Mouse (Mus musculus): ENCODE data around the gene Pgf.
A peak's percentile ranks its signal among the peaks of the same experiment; 100 is the strongest.
"Not testable (repeated sequence)": the region's sequence is repeated elsewhere in the genome, so short reads cannot be mapped to it uniquely, and the experiment has no call there.

Gene Pgf

DNA sequence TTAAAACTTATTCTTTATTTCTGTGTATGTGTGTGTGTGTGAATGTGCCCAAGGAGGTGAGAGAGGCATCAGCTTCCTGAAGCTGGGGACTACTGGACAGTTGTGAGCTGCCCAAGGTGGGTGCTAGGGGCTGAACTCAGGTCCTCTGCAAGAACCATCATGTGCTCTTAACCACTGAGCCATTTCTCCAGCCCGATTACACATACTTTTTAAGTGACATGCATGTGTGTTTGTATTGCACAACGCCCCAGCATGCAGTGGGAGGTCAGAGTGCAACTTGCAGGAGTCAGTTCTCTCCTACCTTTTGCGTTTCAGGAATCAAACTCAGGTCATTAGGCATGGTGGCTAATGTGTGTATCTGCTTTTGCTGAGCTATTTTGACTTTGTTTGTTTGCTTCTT, 24.6 kb downstream of the Pgf start:
- no peak for DNase-seq

DNA sequence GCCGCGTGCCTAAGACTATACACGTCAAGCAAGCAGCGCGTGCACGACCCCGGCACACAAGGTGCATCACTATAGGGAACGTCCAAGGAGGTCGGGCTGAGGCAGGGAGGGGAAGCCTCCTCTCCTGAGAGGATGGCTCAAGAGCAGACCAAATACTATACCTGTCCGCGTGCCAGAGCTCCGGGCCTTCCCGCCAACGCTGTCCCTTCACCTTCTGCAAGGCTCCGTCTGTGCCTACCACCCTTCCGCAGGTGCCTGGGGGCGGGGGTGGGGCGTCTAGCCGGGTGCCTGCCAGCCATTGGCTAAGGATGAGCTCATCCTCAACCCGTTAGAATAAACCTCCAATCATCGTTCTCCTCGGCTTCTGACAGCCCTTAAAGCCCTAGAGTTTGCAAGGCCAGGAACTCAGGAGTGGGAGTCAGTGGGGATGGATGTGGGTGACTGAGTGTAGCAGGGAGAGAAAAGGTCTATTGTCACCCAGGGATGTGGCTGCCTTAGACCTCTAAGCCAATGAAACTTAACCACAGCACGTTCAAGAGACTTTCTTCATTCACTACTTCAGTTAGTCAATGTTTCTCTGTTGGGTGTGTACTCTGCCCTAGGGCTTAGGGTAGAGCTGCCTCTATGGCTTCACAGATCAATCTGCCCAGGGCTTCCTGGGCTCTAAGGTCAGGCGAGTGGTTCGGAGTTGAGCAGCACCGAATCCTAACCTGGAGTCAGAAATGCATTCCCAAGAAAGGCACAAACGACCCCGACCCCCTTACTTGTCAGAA, 26.4 kb downstream of the Pgf start, which contains the start of gene Rps6kl1:
Gene Rps6kl1 (minus strand): TSS at position 263 of the 773 bp plus-strand sequence.
- peak; percentile 85 for DNase-seq

DNA sequence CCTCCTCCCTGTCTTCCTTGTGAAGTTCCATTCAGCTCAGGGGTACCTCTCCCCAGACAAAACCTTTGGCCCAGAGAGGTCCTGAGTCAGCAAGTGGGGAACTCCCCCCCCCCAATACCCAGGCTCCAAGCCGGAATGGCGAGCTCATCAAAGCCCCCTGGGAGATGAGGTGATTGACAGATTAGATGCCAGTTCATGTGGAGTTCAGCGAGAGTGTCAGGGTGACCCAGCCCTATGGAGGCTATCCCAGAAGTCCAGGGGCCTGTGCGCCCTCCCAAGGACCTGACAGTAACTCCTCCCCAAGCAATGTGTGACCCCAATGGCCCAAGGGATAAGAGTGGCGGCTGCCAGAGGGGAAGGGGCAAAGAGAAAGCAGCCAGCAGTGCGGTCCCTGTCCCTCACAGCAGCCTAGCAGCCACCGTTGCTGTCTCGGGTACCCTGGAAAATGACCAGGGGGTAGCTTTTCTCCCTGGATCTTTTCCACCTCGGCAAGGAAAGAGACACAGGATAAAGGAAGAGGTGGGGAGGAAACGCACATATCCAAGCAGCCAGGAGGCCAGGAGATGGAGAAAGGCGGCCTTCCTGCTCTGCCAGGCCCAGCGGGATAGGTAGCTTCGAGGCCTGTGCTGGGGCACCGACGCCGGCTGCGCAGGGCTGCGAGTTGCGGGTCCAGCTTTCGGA, 27.1 kb downstream of the Pgf start:
- DNase-seq: no peak

DNA sequence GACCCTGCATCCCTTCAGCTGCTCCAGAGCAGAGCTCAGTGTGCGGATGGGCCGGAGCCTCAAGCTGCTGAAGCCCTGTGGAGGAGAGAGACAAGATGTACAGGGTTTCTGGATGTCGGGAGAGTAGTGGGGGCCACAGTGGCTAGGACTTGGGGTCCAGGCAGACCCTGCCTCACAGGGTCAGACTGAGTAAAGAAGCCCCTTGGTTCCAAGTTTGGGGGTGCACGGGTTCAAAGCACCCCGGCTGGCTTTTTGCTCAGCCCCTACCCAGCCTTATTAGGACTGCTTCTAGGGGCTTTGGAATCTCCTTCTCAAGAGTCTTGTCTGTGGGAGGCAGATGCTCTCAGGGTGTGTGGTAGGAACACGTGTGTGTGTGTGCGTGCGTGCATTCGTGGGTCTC, 30.7 kb downstream of the Pgf start:
- no peak for DNase-seq

DNA sequence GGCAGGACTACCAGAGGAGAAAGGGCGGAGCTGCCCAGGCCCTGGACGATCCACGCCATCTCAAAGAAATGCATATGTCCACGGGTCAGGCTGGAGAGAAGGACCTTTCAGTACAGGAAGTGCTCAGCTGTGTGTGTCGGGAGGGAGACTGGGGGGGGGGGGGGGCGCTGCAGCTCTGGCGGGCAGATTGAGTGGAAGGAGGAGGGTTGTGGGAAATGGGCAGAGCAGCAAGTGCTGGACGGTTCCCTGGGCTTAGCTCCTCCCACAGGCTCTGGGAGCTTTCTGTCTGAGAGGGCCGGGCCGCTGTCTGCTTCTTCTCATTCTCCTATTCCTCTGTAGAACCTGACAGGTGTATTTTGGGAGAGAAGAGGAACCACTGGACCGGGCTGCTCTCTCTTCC, 31.2 kb downstream of the Pgf start:
- DNase-seq: no peak

DNA sequence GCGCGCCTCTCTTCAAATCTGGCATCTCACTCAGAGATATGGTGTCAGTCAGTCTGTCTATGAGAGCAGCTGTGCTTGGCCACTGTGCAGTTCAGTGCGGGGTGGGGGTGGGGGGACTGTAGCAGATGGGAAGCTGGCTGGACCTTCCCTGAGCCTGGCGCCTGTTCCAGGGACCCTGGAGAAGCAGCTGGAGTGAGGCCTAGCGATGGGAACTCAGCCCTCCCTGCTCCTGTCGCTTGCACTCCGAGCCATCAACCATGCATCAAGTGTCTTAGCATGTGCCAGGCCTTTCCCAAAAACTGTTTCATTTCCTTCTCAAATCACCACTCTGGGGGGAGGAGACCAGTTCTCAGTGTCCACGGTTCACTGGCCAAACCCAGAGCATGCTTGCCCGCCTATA, 32.0 kb downstream of the Pgf start:
- no peak for DNase-seq

DNA sequence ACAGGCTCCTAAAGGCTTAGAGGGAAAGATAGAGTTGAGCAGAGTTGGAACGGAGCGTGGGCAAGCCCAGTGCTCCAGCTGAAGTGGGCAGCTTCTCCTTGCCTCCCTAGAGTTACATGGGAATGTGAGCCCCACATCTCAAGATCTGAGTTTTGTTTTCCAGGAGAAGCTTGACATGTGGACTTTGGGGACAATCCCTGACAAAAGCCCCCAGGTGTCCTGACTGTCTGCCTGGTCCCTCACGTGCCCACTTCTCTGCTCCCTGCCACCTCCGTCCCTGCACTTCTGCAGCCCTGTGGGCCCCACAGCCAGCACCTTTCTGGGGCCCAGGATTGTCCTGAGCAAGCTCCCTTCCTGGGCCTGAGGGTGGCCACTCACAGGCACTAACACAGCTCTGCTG, 32.8 kb downstream of the Pgf start:
- no peak for DNase-seq

DNA sequence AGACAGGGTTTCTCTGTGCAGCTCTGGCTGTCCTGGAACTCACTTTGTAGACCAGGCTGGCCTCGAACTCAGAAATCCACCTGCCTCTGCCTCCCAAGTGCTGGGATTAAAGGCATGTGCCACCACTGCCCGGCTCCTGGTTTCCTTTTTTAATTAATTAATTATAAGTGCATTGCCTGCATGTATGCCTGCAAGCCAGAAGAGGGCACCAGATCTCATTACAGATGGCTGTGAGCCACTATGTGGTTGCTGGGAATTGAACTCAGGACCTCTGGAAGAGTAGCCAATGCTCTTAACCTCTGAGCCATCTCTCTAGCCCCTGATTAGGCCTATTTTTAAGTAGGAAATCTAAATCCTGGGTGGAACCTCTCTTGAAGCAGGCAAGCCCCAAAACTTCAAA, 33.3 kb downstream of the Pgf start:
- DNase-seq: not testable (repeated sequence)

DNA sequence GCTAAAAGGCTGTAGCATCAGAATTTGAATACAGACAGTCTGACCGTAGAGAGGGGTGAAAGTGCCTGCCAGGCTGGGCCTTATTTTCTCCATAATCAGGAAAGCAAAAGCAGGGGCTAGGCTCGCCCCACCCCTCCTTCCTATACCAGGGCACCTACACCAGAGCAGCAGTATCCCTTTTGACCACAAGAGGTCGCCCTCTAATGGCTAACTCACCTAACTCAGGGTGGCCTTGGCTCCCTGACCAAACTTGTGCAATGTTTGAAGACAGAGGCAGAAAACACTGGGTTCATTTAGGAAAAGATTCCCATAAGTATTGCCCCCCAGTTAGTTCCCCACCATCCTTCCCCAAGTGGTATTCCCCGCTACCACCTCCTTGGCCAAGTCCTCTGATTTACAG, 34.8 kb downstream of the Pgf start:
- peak; percentile 83 for DNase-seq

DNA sequence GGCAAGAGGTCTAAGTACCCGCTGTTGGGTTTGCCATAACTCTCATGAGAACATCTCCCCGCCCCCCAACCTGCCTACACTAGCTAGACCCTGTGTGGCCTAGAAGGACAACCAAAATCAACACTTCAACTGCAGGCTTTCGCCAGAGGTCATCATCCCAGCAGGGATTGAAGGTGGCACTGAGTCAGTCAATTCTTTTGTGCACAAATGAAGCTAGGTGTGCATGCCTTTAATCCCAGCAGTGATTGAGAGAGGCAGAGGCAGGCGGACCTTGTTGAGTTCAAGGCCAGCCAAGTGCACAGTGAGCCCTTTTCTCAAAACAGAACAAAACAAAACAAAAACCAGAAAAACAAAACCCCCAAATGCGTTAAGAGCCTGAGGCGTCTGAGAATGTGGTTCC, 36.5 kb downstream of the Pgf start:
- no peak for DNase-seq

DNA sequence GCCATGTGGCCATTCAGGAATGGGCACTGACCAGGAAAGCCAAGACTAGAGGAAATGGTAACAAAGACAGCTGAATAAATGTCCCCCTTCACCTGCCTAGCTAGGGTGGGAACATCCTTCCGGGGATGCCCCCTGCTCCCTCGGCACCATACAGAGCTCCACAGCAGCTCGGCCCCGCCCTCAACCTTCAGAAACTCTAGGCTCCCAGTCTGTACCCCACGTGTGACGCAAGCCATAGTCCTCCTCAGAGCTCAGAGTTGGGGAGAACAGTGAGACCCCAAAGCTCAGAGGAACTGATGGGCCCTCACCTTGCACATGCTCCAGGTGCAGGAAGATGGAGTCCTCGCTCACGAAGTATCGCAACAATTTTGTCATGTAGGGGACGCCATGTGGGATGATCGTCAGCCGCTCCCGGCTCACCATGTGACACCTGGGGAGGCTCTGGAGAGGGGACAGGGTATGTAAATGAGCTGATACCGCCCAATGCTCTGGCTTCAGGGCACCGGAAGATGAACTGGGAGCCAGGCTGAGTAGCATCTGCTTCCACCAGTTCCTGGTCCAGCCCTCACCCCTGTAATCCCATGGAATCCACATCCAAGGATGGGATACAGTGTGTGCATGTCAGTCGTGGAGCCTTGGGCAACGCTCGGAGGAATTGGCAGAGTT, 37.4 kb downstream of the Pgf start:
- DNase-seq: no peak

DNA sequence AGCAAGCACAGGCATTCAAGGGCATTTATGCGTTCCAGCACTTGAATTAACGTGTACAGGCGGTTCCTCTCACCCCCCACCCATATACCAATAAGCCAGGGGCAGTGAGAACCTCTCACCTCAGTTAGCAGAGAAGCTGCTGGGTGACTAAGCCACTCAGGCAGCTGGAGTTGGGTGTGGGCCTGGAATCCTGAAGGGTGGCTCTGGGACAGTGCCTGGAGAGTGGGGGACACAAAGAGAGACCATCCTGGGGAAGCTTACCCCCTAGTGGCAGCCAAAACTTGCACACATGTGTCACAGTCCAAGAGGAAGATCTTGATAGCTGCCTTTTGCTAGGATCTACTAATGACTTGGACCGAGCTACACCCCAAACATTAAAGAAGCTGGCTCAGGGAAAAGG, 41.0 kb downstream of the Pgf start:
- no peak for DNase-seq

DNA sequence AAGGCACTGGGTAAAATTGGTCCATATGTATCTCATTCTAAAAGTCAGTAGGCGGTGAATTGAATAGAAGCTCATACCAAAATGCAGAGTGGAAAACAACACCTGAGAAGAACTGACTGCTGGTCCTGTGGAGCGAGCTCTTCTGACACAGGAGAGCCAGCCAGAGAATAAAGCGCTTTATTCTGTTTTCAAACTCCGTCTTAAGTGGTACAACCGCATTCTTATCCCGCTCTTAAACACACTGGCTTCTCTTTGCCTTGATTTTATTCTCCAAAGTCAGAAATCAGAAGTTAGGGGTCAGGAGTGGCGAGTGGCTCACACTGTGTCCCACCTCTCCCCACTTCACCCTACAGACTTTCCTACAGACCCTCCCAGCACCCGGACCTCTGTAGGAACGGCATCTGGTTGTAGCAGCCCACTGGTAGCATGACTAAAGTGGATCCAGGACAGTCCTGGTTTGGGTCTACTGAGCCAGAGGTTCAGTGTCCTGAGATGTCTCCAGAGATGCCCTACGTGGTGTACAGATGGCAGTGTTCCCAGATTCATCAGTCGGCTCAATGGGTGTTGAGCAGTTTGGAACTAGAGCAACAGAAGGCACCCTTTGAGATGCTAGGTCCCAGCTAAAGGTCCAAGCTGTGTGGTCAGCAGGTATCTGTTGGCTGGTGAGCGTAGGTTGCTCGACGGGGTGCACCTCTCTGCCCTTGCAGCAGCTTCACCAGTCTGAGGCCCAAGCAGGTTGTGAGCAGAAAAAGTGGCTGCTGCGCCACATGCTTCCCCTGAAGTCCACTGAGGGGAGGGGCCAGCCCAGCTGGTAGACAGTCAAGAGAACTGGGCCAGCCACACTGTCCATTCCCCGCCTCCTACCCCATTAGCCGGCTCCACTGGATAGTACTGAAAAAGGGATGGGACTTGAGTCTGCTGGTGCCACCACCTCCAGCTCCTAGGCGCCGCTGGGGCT, 41.8 kb downstream of the Pgf start:
- no peak for DNase-seq

DNA sequence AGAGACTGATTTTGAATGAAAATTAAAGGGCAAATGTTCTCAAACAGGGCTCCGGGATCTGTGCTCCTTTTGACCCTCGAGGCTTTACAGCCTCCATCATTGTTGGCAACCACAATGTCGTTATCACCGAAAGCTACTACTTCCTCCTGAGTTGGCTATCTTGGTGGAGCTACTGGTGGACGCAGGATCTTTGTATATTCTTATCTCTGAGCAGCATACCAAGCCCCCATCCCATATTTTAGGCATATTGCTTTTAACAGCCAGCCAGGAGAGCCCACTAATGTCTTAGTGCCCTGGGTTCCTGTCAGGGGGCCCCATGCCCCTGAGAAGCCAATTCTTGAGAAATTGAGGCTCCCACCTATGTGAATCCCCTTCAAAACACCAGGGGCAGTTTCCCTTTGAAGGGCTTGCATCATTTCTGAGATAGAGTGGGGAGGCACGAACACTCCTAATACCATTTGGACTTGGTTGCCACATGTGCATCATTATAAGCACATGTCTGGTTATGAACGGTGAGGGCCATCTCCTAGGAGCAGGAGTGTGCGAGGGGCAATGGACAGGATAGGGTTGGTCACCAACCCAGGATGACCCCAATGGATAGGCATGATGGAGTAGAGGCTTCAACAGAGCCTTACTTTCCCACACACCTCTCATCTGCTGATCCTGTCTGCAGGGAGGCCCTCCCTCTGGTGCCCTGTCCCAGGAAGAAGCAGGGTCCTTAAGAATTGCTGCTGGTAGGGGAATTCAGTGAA, 43.4 kb downstream of the Pgf start:
- DNase-seq: no peak

DNA sequence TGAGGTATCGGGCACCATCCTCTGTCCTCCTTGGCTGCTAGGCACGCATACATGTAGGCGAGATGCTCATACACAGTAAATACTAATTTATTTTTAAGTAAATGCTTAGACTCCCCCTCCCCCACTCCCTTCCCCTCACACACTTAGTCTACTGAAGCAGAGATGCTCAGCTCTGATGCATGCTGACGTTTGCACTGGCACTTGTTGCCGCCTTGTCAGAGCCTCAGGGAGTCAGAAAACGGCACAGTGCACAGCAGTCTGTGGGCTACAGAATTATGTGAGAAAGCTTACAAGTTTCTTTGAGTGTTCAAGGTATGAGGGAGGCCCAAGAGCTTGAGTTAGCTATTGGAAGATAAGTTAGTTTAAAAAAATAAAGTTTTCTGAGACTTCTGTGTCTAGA, 46.2 kb downstream of the Pgf start:
- no peak for DNase-seq

DNA sequence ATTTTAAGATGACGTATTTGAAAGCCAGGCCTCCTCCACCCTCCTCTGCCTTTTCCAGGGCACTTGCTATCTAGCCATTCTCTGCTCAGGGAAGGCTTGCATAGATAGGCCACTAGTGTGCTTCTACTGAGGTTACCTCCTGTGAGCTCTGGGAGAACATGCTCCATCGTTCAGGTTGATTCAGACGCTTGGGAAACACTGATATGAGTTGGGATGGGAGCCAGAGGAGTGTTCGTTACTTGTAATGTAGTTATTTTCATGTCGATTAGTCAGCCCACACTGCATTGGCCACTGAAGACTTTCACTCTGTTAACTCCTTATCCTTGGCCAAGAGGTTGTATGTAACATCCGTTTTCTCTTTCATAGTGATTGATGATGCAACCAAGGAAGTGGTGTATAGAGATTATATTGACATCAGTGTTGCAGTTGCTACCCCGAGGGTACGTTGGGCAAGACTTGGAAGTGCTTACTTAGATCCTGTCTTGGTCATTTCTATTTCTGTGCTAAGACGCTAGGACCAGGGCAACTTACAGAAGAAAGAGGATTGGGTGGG, 48.1 kb downstream of the Pgf start:
- no peak for DNase-seq

DNA sequence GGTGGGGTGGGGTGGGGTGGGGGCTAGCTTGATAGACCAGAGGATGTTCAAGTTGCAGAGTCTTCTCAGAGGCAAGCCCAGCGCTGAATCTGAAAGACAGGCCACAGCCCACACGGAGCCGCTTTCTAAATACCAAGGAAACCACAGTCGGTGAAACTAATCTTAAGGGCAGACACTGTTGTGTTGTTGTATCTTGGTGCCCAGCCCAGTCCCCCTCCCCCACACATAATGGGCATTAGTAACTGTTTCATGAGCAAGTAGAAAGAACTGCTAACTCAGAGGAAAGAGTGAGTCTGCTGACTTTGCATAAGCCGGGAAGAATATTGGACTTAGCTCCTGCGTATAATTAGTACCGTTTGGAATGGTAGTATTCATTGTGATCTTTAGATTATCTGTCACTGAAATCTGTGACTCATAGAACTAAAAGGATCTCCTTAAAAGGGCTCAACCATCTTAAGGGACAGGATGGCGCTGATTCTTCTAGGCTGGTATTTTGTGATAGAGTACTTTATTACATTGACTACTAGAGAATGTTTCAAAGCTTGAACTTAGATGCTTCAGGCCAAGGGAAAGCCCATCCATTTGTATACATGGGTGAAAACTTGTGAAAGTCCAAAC, 50.5 kb downstream of the Pgf start:
- no peak for DNase-seq

DNA sequence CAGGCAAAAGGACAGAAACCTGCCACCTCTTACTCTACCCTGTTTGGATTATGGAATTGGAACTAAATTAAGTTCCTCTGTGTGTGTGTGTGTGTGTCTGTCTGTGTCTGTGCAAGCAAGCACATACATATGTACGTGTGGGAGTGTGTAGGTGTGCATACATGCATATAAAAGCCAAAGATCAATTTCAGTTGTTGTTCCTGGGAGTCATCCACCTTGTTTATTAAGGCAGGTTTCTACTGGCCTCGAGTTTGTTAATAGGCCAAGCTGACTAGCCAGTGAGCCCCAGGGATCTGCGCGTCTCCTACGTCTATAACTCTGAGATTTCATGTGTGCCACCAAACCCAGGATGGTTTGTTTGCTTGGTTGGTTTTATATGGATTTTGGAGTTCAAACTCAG, 52.8 kb downstream of the Pgf start:
- DNase-seq: no peak

DNA sequence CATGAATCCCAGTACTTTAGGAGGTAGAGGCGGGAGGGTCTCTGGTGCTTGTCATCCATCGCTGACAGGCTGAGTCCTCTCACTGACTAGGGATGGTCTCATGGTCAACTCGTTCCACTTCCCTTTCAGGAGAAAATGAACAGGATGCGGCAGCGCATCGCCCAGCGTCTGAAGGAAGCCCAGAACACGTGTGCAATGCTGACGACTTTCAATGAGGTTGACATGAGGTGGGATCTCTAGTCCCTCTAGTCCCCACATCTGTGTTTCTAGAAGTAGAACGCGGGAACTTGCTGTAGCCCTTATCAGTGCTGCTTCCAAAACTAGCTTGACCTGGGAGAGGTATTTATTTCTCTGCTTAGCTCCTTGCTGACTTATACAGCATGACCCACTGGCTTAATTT, 53.9 kb downstream of the Pgf start:
- no peak for DNase-seq

DNA sequence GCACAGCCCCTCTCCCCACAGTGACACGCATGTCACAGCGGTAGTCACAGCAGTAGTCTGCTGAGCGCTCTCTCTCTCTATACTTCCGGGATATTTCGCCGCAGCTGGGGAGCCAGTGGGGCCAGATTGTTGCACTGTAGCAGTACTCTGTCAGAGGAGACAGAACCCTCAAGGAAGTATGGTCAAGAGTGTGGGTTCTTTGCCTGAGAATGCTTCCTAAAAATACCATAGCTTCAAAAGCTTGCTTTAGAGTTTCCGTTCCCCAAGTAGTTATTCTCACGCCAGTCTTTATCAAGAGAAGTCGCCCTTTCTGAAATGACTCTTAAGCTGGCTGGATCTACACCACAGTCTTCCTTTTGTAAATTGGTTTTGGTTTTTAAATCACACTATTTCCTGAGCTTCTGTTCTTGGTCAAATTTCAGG, 54.5 kb downstream of the Pgf start:
- DNase-seq: no peak

DNA sequence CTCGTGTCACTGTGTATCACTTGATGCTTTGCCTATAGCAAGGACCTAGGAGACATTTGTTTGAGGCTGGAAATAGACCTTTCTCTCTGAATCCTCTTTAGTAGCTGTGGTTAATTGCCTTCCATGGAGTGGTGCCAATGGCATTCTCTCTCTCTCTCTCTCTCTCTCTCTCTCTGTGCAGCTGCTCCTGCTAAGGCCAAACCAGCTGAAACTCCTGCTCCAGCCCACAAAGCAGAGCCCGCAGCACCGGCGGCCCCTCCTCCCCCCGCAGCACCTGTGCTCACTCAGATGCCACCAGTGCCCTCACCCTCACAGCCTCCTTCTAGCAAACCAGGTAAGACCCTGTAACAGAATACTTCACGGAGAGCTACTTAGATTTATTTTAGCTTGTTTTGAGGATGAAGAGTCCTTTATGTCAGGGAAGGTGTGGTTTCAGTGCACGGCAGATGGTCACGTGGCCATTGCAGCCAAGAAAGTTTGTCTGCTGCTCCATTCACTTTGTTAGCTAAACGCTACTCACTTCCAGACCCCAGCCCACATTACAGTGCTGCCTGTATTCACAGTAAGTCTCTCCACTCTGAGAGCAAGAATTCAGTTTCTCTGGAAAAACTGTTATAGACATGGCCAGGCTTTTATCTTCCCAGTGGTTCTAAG, 55.7 kb downstream of the Pgf start:
- no peak for DNase-seq
